Mouse (Mus musculus): Measurements from ENCODE around the gene Ccdc51.
"Not testable (repeated sequence)": the region's sequence is repeated elsewhere in the genome, so short reads cannot be mapped to it uniquely, and the experiment has no call there.

Ccdc51 gene

GRCm38 (mm10) chr9:109125043-109125442 is 42.8 kb downstream of the Ccdc51 start:
- no peak for DNase-seq (ENCODE audit: low spot score)

GRCm38 (mm10) chr9:109125481-109125880 is 43.2 kb downstream of the Ccdc51 start:
- no peak for DNase-seq (ENCODE audit: low spot score)

GRCm38 (mm10) chr9:109127076-109127475 is 44.8 kb downstream of the Ccdc51 start:
- no peak for DNase-seq (ENCODE audit: low spot score)

GRCm38 (mm10) chr9:109128211-109128610 is 45.9 kb downstream of the Ccdc51 start:
- DNase-seq (ENCODE audit: low spot score) = peak; percentile 45

GRCm38 (mm10) chr9:109130076-109130475 is 47.8 kb downstream of the Ccdc51 start:
- DNase-seq (ENCODE audit: low spot score) = no peak

- DNase-seq (ENCODE audit: low spot score) = not testable (repeated sequence)
Measured at GRCm38 (mm10) chr9:109140414-109140813, 58.1 kb downstream of the Ccdc51 start.

All from adipocyte (in vitro differentiated cells).